Mouse (Mus musculus): ENCODE results near the gene Efna5.

Efna5 gene

GRCm38 (mm10) chr17:62853741-62854140 lies 27.4 kb downstream of the Efna5 start:
- DNase-seq: peak; percentile 70

- peak; percentile 85 for DNase-seq
These were observed 28.1 kb downstream of the Efna5 start for GRCm38 (mm10) chr17:62852822-62853608.

GRCm38 (mm10) chr17:62851268-62851667 lies 29.8 kb downstream of the Efna5 start:
- DNase-seq: peak; percentile 54

- no peak for DNase-seq
These were observed 30.5 kb downstream of the Efna5 start for GRCm38 (mm10) chr17:62850603-62851002.

- no peak for DNase-seq
These were observed 31.4 kb downstream of the Efna5 start for GRCm38 (mm10) chr17:62849676-62850075.

GRCm38 (mm10) chr17:62845656-62846055 lies 35.5 kb downstream of the Efna5 start:
- DNase-seq: no peak

- peak; percentile 82 for DNase-seq
These were observed 36.8 kb downstream of the Efna5 start for GRCm38 (mm10) chr17:62844329-62844728.

- DNase-seq: no peak
These were observed 43.8 kb downstream of the Efna5 start for GRCm38 (mm10) chr17:62837336-62837735.

GRCm38 (mm10) chr17:62836598-62837106 lies 44.5 kb downstream of the Efna5 start:
- no peak for DNase-seq

- DNase-seq: no peak
These were observed 48.5 kb downstream of the Efna5 start for GRCm38 (mm10) chr17:62832550-62833127.

GRCm38 (mm10) chr17:62827549-62827948 lies 53.6 kb downstream of the Efna5 start:
- DNase-seq: no peak

GRCm38 (mm10) chr17:62821219-62821618 lies 59.9 kb downstream of the Efna5 start:
- DNase-seq: no peak

- no peak for DNase-seq
These were observed 61.2 kb downstream of the Efna5 start for GRCm38 (mm10) chr17:62819931-62820330.

- no peak for DNase-seq
These were observed 62.3 kb downstream of the Efna5 start for GRCm38 (mm10) chr17:62818821-62819220.

- no peak for DNase-seq
These were observed 62.8 kb downstream of the Efna5 start for GRCm38 (mm10) chr17:62818337-62818736.

- DNase-seq: no peak
These were observed 64.2 kb downstream of the Efna5 start for GRCm38 (mm10) chr17:62816879-62817278.

- no peak for DNase-seq
These were observed 67.7 kb downstream of the Efna5 start for GRCm38 (mm10) chr17:62813461-62813860.

- no peak for DNase-seq
These were observed 73.2 kb downstream of the Efna5 start for GRCm38 (mm10) chr17:62807891-62808290.

- no peak for DNase-seq
These were observed 74.5 kb downstream of the Efna5 start for GRCm38 (mm10) chr17:62806646-62807045.

GRCm38 (mm10) chr17:62802748-62803147 lies 78.4 kb downstream of the Efna5 start:
- DNase-seq: no peak

- no peak for DNase-seq
These were observed 83.8 kb downstream of the Efna5 start for GRCm38 (mm10) chr17:62797272-62797671.

GRCm38 (mm10) chr17:62789291-62790290 lies 91.5 kb downstream of the Efna5 start:
- no peak for DNase-seq

GRCm38 (mm10) chr17:62788783-62789182 lies 92.3 kb downstream of the Efna5 start:
- DNase-seq: no peak
